Mouse (Mus musculus) neural tube, embryonic 11.5 days (tissue): Measurements from ENCODE around the gene Stpg3. TPM values are rescaled to one million over a fixed set of nuclear protein-coding genes. Genes with fewer than 3 reads are reported as not detected.

Source experiments
- ATAC-seq: fragments of 200-750 bp; cut with Nextera tagmentation; 2 replicates; pipeline ENCODE4 v1.8.0; 2017; ENCODE audit warnings: moderate number of reproducible peaks, mild to moderate bottlenecking, moderate TSS enrichment, moderate library complexity; ENCODE audit not compliant: insufficient read depth, low FRiP score, low TSS enrichment
- DNase-seq: peaks from one replicate; pipeline ENCODE4 v3.0.0-alpha.2; 2015; ENCODE audit warnings: low spot score
- H3K27ac ChIP-seq: fragments of 300-500 bp; sonication (generic); 2 replicates; pipeline ENCODE4 v1.5.1; 2014; ENCODE audit warnings: low read depth, mild to moderate bottlenecking, low read length
- H3K27me3 ChIP-seq: fragments of 300-500 bp; sonication (generic); 2 replicates; pipeline ENCODE4 v1.6.1; 2014; ENCODE audit warnings: mild to moderate bottlenecking, low read length, mixed read lengths; ENCODE audit not compliant: control insufficient read depth, insufficient read depth
- H3K36me3 ChIP-seq: fragments of 300-500 bp; sonication (generic); 2 replicates; pipeline ENCODE4 v1.6.1; 2014; ENCODE audit warnings: mild to moderate bottlenecking, low read length, moderate library complexity, mixed read lengths; ENCODE audit not compliant: control insufficient read depth, insufficient read depth
- H3K4me1 ChIP-seq: fragments of 300-500 bp; sonication (generic); 2 replicates; pipeline ENCODE4 v1.6.1; 2014; ENCODE audit warnings: low read length, mixed read lengths; ENCODE audit not compliant: control insufficient read depth, insufficient read depth
- H3K4me2 ChIP-seq: fragments of 300-500 bp; sonication (generic); 2 replicates; pipeline ENCODE4 v1.6.1; 2014; ENCODE audit warnings: low read depth, mild to moderate bottlenecking, moderate library complexity
- H3K4me3 ChIP-seq: fragments of 300-500 bp; sonication (generic); 2 replicates; pipeline ENCODE4 v1.5.1; 2014; ENCODE audit warnings: low read depth, low read length
- H3K9ac ChIP-seq: fragments of 300-500 bp; sonication (generic); 2 replicates; pipeline ENCODE4 v1.6.1; 2014; ENCODE audit warnings: mild to moderate bottlenecking, low read length
- H3K9me3 ChIP-seq: fragments of 300-500 bp; sonication (generic); 2 replicates; pipeline ENCODE4 v1.6.1; 2016; ENCODE audit warnings: low read length; ENCODE audit not compliant: control insufficient read depth
- WGBS: fragments of 180-500 bp; shearing (Covaris S2); extraction: QIAGEN DNeasy Blood & Tissue Kit; methylation state at CpG from one replicate; pipeline ENCODE4 v1.1.7; 2014; 5-methylcytosine and 5-hydroxymethylcytosine counted together
- polyA plus RNA-seq: library from polyadenylated mRNA; unstranded; fragments of >200 nt; fragmentation: Nextera tagmentation; extraction: Ambion mirVana; gene quantifications from 2 replicates; pipeline ENCODE4 v1.2.1, GENCODE M21; 2014

Gene Stpg3
- polyA plus RNA-seq, 1 experiment from 2014 or later, result not detected

DNA sequence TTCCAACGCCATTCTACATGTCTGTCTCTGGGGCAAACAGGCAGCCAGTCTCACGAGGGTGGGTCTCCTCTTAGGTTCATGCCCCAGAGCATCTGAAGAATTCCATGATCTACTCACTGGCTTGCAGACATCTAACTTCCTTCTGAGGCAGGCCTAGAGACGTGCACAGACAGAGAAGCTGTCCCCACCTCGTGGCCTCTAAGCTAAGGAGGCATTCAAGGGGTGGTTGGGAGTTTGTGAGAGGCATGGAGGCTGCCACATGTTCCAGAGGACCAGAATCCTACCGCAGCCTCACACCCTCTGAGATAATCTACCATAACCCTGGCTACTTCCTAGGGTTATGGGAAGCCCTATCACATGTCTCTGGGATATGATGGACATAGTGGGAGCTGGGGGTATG is 20.4 kb downstream of the Stpg3 start:
- Histone ChIP-seq H3K36me3 (no peaks in the 10 kb centered on the region), H3K4me3 (no peak overlapping the region), H3K4me1 (no peaks in the 10 kb centered on the region), H3K27me3 (peaks cover 19% of the 10 kb centered on the region), H3K9me3 (no peaks in the 10 kb centered on the region), H3K9ac (no peak overlapping the region), H3K4me2 (no peak overlapping the region), H3K27ac (no peak overlapping the region)
- DNase-seq (no peak), ATAC-seq (no peak)
- WGBS, result 80% methylated on average over 5 of the region's 5 CpGs

DNA sequence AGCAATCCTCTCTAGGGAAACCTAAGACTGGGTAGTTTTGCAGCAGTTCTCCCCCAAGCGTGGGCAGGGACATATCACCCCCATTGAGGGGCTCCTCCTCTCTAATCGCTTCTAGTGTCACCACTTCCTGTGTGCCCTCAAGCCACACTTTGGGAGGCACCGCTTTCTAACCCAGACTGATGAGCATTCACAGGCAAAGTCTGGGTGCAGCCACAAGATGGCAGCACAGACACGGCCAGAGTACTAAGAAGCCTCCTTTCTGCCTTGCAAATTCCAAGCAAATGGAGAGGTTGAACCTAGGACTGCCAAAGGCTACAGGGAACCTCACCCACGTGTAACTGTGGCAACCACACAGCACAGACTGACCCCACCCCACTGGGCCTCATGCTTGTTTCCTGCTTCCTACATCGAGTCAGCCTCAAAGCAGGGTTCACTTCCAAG is 21.1 kb downstream of the Stpg3 start:
- Histone ChIP-seq H3K9me3 (no peaks in the 10 kb centered on the region), H3K4me3 (no peak overlapping the region), H3K36me3 (no peaks in the 10 kb centered on the region), H3K27ac (no peak overlapping the region), H3K27me3 (peaks cover 19% of the 10 kb centered on the region), H3K4me1 (no peaks in the 10 kb centered on the region), H3K4me2 (no peak overlapping the region), H3K9ac (no peak overlapping the region)
- WGBS, result 5% methylated on average over 6 of the region's 6 CpGs
- ATAC-seq (peak; percentile 57), DNase-seq (peak; percentile 84)

DNA sequence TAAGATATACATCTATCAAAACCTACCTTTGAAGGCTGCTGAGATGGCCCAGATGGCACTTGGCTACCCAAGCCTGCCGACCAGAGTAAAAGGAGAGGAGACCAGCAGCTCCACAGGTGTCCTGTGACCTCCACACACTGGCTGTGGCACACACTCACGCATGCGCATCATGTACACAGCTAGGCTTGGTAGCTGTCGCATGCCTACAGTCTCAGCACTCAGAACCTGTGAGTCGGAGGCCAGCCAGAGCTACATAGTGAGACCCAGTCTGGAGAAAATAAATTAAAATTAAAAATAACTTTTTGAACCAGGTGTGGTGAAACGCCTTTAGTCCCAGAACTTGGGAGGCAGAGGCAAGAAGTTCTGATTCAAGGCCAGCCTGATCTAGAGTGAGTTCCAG is 26.6 kb downstream of the Stpg3 start:
- Histone ChIP-seq H3K27me3 (no peaks in the 10 kb centered on the region), H3K27ac (no peak overlapping the region), H3K4me1 (peaks cover 21% of the 10 kb centered on the region), H3K4me3 (no peak overlapping the region), H3K4me2 (no peak overlapping the region), H3K9ac (no peak overlapping the region), H3K9me3 (no peaks in the 10 kb centered on the region), H3K36me3 (no peaks in the 10 kb centered on the region)
- DNase-seq (no peak), ATAC-seq (no peak)
- 86% methylated on average over 6 of the region's 6 CpGs for WGBS

DNA sequence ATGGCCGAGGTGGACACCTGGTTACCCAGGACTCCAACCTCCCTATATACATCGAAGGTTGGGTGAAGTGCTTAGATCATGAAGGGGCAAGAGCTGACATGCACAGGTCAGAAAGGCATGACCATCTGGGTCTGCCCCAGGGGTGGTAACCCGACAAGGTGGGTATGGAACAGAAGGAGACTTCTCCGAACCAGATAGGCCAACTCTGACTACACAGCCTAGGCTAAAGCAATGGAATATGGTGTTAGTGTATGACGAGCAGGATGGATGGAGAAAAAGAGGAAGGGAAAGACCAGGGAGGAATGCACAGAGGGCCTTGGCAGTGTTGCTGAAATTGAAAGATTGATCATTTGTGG is 27.9 kb downstream of the Stpg3 start:
- Histone ChIP-seq H3K27ac (peak overlapping the region; percentile 96; the same call in 1 of the 2 replicates), H3K9ac (peak overlapping the region; percentile 80; the same call in 1 of the 2 replicates), H3K4me1 (peaks cover 23% of the 10 kb centered on the region), H3K9me3 (no peaks in the 10 kb centered on the region), H3K4me3 (peak overlapping the region; percentile 42; the same call in 1 of the 2 replicates), H3K36me3 (no peaks in the 10 kb centered on the region), H3K4me2 (peak overlapping the region; percentile 83), H3K27me3 (no peaks in the 10 kb centered on the region)
- 31% methylated on average over 5 of the region's 5 CpGs for WGBS
- ATAC-seq (no peak), DNase-seq (no peak)

DNA sequence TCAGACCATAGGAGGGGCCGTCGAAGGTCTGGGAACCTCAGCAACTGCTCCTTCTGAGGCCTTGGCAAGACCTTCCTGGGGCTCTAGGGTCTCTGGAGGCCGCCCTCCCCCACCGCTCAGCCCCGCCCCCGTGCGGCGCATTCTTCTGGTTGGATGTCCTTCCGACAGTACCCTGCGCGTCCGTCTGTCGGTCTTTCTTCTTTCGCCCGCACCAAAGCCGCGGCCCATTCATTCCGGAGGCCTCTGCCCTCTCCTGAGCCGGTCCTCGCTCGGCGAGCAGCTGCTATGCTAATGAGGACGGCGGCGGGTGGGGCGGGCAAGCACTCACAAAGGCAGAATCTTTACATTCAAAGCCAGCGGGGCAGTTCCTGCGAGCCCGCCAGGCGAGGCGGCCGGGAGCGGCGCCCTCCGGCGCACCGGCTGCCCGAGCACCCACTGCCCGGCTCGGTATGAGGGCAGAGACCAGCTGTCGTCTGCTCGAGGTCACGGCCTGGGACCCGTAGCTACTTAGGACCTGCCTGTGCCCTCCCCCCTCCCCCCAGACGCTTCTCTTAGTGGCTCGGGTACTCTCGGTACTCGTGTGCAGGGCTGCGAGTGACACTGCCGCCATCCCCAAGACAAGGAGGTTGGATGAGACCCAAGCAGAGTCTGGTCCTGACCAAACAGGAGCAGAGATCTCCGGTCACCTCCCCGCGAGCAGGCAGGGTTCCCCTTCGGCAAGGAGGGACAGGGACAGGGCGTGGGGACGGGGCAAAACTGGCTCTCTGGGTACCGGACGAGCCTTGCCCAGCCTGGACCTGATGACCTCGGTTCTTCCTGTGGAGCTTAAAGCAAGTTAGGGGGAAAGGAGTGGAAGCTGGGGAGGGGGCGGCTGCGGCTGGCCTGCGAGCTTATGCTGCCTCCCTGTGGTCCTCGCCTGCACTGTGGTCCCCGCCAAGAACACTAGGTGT is 28.5 kb downstream of the Stpg3 start:
- Histone ChIP-seq H3K4me3 (peak overlapping the region; percentile 42), H3K27me3 (no peaks in the 10 kb centered on the region), H3K4me1 (peaks cover 23% of the 10 kb centered on the region), H3K27ac (peak overlapping the region; percentile 96), H3K4me2 (peak overlapping the region; percentile 83), H3K9ac (peak overlapping the region; percentile 80), H3K9me3 (no peaks in the 10 kb centered on the region), H3K36me3 (no peaks in the 10 kb centered on the region)
- DNase-seq, result peak; percentile 90
- peak; percentile 83 for ATAC-seq
- under 1% methylated on average over 63 of the region's 64 CpGs for WGBS

DNA sequence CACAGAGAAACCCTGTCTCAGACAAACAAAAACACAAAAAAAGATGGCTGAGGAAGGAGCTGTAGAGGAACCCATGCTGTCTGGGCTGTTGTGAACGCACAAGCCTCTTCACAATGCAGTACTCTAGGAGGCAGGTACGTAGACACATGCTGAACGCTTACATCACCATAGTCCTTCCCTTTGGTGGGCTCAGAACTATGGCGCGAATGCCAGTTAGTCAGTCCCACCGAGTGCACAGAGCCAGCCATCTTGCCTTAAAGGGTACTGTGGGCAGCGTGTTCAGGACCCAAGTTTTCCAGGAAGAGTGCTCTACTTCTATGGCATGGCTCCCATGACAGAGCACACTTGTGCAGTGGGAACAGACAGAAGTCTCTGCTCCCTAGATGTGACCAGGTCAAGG is 29.9 kb downstream of the Stpg3 start:
- no peak for ATAC-seq
- Histone ChIP-seq H3K9me3 (no peaks in the 10 kb centered on the region), H3K36me3 (no peaks in the 10 kb centered on the region), H3K4me3 (peak overlapping the region; percentile 80; the same call in 1 of the 2 replicates), H3K27ac (peak overlapping the region; percentile 96), H3K4me1 (peaks cover 26% of the 10 kb centered on the region), H3K4me2 (peak overlapping the region; percentile 83), H3K27me3 (peaks cover 1% of the 10 kb centered on the region; the same call in 1 of the 2 replicates), H3K9ac (no peak overlapping the region)
- no peak for DNase-seq
- WGBS, result 91% methylated on average over 7 of the region's 7 CpGs

DNA sequence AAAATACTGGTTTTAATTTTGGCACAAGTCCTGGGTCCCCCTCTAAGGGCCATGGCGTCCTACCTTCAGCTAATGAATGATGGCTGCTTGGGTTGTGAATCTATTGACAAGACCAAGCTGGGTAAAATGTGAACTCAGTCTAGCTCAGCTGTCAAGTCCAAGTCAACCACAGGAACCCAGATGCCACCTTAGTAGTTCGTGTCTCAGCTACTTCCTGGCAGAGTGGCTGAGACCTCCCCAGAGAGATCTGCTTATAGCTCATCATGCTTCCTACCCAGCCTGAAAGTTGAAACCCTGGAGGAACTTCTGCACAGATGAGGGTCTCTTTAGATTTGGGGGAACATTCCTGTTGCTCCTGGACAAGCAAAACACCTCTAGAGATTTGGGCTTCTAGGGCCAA is 31.1 kb downstream of the Stpg3 start:
- peaks cover 35% of the 10 kb centered on the region for H3K4me1 ChIP-seq
- H3K27me3 ChIP-seq, result peaks cover 2% of the 10 kb centered on the region; the same call in 1 of the 2 replicates
- no peaks in the 10 kb centered on the region for H3K9me3 ChIP-seq
- 58% methylated on average over 2 of the region's 2 CpGs for WGBS
- H3K27ac ChIP-seq, result peak overlapping the region; percentile 60
- peak overlapping the region; percentile 53 for H3K4me2 ChIP-seq
- no peak for DNase-seq
- H3K4me3 ChIP-seq, result peak overlapping the region; percentile 80
- H3K9ac ChIP-seq, result peak overlapping the region; percentile 83; the same call in 1 of the 2 replicates
- no peak for ATAC-seq
- no peaks in the 10 kb centered on the region for H3K36me3 ChIP-seq

DNA sequence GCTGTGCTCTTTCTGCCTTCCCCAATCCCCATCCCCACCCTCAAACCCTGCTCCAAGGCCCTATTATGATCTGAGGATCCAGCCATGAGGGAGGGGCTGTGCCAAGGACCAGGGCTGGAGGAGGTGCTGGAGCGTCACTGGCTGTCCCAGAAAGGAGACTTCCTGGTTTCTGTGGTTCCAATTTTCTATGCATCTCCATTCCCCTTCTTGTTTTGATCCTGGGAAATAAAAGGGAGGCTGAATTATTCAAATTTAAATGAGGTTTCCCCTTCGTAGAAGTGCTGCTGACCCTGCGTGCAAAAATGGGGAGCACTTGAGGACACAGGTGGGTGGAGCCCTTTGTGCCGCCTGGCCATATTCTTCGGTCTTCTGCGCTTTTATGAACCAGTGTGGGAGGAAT is 31.8 kb downstream of the Stpg3 start:
- no peak overlapping the region for H3K27ac ChIP-seq
- H3K4me1 ChIP-seq, result peaks cover 42% of the 10 kb centered on the region
- 15% methylated on average over 6 of the region's 6 CpGs for WGBS
- H3K9ac ChIP-seq, result peak overlapping the region; percentile 83
- no peaks in the 10 kb centered on the region for H3K36me3 ChIP-seq
- peak overlapping the region; percentile 80 for H3K4me3 ChIP-seq
- peak; percentile 55 for DNase-seq
- no peak for ATAC-seq
- peak overlapping the region; percentile 53 for H3K4me2 ChIP-seq
- peaks cover 2% of the 10 kb centered on the region; the same call in 1 of the 2 replicates for H3K27me3 ChIP-seq
- H3K9me3 ChIP-seq, result no peaks in the 10 kb centered on the region
